Mouse (Mus musculus): Measurements from ENCODE around the gene Rhbdd3.
"Not testable (repeated sequence)": the region's sequence is repeated elsewhere in the genome, so short reads cannot be mapped to it uniquely, and the experiment has no call there.

Gene Rhbdd3

DNA sequence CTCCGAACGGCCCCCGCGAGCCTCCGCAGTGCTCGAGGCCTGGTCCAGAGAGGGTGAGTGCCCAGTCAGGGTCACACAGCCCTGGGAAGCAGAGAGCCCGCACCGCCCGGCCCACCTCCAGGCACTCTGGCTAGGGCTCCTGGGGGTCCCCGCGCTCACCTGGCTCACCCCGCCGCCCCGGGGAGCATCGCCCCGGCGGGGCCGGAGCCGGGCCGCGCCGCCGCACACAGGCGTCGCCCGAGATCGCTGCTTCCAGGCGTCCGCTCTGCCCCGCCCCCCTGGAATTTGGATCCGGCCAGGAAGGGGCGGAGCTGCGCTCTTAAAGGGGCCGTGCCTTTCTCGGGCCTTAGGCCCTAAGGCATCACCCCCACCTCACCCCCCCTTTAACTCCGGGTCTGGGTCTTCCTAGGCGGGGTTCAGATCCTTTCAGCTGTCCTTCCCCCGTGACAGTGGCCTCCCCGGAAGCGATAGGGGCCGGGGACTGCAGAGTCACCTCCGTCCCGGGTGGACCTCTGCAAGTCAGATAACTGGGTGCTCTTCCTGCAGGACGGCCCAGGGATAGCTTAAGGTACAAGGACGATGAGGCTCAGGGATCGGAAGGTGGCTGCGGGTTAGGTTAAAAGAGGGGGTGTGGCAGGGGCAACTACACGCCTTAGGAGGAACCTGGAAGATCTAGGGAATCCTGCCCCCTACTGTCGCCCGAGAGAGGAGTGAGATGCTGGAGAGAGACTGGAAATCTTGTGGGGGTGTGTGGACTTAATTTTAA, 33.5 kb upstream of the Rhbdd3 start, which contains the start of gene Gas2l1:
Gene Gas2l1 (minus strand): TSS at position 272 of the 766 bp plus-strand sequence.
- peak; percentile 85 for DNase-seq

DNA sequence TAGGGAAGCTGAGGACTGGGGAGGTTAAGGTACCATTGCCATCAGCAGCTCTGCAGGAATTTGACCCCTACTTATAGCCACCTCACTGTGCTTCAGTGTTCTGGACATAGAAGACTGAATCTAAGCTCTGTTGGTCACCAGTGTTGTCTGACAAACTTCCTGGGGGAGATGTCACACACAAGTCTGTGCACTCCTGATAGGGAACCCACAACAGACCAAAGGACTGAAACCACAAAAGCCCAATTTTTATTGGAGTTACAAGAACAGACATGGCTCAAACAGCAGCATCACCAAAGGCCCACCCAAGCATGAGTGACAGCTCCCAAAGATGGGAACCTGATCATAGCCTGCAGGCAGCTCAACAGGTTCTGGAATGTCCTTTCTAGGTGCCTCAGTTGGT, 31.7 kb upstream of the Rhbdd3 start:
- DNase-seq, result no peak

DNA sequence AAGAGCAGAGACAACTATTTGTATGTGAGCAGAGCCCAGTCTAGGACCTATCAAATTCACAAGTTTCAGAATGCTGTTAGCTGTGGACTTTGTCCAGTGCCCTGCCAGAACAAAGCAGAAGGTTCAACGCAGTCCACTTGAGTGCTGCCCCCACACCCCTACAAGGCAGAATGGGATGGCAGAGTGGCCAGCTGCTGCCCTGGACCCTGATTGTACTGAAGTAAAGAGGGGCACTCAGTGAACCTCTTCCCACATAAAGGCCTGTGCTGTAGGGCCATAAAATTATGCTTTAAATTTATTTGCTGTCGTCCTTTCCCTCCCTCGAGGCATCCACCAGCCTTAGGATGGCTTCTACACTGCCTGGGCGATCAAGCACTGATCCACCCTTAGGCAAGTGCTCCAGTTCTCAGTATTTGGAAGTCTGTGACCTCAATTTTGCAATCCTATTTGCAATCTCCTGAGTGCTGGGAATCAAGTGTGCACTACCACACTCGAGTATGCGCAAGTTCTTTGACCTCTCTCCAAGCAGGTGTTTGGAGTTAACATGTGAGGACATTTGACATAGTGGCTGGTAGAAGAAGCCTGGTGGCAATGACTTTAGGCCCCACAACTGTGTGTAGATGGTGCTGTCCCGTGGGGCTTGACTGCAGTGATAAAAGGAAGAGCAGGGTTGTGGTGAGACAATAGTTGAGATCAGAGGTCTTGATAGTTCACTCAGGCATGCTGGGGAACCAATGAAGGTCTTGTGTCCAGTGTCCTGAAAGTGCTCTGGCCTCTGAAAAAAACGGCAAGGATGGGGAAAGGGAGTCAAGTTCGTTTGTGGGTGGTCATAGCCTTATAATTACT, 30.4 kb upstream of the Rhbdd3 start:
- DNase-seq, result no peak

DNA sequence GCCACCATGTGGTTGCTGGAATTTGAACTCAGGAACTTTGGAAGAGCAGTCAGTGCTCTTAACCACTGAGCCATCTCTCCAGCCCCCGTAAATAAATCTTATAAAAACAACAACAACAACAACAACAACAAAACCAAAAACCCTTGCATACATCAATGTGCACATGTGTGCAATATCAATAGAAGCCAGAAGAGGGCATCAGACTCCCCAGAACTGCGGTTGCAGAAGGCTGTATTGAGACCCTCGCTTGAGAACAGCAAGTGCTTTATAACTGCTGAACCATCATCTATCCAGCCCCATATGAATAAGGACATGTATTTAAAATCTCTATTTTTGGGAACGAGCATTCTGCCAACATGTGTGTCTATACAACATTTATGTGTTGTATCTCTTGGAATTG, 23.8 kb upstream of the Rhbdd3 start:
- no peak for DNase-seq

DNA sequence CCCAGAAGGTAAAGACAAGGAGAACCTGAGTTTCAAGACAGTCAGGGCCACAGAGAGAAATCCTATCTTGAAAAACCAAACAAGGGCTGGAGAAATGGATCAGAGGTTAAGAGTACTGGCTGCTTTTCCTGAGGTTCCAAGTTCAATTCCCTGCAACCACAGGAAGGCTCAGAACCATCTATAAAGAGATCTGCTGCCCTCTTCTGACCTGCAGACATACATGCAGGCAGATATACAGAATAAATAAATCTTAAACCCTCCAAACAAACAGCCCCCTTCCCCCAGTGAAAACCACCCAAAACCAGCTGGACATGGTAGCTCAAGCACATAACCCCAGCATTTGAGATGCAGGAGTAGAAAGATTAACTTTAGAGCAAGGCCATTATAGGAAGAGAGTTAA, 23.0 kb upstream of the Rhbdd3 start:
- no peak for DNase-seq

DNA sequence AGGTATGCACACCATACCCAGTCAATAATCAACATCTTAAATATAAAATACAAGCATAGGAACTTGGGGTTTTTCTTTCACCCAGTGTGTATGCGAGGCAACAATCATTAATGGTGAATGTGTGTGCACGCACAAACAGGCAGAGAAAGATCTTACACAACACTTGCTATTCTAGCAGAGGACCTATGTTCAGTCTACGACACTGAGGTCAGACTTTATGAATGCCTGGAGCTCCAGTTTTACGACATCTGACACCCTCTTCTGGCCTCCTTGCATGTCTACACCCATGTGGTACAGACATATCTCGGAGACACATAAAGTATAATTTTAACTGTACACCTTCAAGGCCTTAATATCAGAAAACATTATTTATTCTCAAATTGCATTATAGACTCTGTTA, 21.9 kb upstream of the Rhbdd3 start:
- DNase-seq, result not testable (repeated sequence)

DNA sequence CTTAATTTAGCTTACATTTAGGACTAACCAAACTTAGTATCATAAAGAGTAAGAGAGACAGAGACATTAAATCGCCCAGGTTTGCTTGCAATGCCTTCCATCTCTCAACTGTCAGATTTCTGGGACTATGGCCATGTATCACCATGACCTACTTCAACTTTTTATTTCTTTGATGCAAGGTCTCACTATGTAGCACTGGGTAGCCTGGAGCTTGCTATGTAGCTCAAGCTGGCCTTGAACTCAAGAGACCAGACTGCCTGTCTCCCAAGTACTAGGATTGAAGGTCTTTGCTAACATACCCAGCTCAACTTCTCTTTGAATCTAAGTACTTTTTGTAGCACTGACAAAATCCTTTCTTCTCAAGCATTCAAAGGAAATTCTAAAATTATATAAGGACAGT, 9.6 kb upstream of the Rhbdd3 start:
- no peak for DNase-seq

DNA sequence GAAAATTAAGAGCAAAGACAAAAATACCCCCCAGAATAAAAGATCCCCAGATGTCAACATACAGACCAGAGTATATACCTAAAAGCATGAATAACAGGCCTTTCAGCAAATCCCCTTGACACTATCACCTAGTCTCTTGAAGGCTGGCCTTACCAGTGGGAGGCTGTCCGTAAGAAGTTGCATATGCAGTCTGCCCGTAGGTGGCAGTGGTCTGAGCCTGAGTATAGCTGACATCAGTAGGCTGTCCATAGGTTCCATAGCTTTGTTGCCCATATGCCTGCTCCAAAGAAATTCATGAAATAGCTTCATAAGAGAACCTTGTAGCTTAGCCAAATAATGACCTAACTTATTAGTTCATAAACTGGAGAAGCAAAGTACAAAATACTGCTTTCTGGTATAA, 7.0 kb upstream of the Rhbdd3 start:
- no peak for DNase-seq

DNA sequence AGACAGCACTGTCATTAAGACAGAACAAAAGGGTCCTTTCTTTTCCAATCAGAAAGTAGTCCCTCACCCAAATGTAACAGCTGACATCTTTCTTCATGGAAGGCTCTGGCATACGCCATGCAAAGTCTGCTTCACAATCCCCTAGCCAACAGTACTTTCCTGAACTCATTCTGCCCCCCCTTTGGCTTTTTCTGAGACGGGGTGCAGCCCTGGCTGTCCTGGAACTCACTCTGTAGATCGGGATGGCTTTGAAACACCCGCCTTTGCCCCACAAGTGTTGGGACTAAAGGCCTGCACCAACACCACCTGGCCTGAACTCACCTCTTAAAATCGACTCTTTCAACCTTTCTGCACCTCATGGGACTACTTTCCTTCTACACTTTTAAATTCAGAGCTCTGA, 2.8 kb upstream of the Rhbdd3 start:
- no peak for DNase-seq

DNA sequence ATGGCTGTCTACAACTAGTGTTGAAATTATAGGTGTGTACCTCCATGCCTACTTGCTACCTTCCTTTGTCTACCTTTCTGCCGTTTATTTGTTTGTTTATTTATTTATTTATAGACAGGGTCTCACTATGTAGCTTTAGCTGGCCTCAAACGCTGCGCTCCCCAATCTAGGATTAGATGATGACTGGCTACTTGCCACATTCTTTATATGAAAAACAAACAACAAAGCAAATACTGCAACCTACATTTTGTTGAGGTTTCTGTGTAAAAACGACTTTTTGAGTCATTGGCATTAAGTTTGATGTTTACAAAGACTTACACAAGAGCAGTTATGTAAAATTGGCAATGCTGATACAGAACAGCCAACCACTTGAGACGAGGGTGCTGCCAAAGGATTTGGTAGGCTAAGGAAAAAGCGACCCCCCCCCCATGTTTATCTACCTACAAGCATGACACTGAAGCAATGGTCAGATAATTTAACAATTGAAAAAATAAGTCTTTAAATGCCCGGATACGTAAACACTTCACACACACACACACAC, 2.2 kb upstream of the Rhbdd3 start:
- no peak for DNase-seq

DNA sequence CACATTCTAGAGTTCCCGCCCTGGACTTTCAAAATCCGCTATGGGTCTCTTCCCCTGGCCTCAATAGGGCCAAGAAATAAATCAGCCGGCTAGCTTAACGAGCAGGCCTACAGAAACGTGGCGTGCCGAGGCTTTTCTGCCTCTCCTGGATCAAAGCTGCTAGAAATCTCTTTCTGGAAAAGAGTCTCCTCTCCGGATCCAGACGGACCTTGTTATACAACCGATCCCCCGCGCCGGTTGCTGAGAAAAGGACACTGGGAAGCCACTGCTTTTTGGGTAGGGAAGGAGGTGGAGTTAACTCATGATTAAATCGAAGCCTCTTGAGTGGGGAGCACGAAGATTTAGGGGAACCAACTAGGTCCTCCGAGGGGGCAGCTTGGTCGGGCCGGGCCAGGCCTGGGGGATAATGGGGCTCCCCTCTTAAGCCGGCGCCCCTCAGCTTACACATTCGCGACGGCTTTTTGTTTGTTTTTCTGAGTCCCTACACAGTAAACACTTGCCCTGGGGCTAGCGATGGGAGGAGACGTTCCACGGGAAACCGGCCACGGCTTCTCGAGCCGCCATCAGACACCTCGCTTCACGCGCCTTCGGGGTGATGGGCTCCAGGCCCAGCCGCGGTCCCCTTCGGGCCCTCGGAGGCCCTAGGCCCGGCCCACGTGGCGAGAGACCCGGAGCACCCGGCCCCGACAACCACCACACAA, 541 bp upstream of the Rhbdd3 start:
- peak; percentile 69 for DNase-seq

DNA sequence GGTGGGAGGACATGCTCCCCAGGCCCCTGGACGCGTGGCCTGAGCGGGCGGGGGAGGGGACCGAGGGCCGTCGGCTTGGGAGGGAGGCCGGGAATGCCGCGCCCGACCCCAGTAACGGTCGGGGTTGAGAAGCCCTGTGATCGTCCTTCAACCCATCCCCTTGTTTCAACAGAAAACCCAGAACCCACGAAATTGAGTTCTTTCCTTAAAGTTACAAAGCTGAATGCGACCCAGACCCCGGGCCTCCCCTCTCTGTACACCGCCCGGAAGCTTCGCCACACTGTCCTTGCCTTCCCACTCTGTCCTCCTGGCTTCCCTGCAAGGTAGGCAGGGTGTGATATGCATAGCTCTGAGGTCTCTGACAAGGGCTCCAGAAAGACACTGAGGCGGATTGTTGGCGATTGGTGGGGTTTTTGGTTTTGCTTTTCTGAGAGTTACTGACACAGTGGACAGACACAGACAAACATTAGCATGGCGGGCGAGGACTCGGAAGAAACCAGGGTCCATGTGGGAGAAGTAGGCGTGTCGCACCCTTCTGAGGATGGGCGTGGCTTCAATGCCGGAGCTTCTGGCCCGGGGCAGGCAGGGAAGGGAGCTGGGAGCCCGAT, 954 bp downstream of the Rhbdd3 start:
- peak; percentile 82 for DNase-seq

DNA sequence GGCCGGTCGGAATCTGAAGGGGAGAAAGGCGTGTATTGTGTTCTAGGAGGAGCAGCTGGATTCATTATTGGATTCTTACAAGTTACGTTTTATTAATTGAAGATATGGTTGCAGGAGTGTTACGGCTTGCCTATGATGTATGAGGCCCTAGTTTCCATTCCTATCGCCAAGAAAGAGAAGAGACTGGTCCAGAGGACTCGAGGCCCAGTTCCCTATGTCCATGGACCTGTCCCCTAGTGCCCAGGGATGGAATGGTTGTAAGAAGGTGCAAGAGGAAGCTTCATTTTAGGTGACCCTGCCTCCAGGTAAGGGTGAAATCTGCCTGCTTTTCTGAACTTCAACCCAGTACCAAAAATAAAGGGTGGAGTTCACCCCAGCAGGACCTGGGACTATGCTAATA, 1.6 kb downstream of the Rhbdd3 start:
- peak; percentile 43 for DNase-seq

DNA sequence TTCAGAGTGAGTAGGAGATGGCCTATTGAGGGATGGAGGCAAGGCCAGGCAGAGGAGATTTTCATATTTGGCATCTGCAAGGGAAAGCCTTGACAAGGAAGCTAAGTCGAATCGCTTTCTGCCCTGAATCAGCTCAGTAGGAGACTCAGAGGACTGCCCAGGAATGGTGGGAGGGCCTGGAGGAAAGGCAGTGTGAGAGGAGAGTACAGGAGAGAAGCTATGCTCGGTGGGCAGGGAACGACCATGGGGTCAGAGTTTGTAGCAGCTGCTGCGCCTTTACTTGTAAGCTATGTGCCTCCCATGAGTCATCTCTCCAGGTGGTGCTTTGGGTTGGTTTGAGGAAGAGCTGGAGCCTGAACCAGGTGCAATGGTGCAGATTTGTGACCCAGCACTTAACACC, 2.1 kb downstream of the Rhbdd3 start:
- peak; percentile 52 for DNase-seq

DNA sequence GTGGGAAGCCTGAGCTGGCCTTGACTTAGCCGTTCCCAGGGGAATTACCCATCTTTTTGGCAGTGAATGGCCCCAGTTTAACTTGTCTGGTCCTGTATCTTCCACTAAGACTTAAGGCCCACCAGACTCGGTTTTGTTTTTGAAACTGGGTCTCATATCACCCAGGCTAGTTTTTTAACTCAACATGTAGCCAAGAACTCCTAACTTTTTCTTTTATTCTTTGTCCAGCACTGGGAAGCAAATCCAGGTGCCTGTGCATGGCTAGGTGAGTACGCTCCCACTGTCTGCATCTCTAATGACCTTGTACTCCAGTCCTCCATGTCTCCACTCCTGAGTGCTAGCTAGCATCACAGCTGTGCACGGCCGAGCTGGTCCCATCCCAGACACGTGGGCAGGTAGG, 2.9 kb downstream of the Rhbdd3 start:
- DNase-seq, result peak; percentile 34

DNA sequence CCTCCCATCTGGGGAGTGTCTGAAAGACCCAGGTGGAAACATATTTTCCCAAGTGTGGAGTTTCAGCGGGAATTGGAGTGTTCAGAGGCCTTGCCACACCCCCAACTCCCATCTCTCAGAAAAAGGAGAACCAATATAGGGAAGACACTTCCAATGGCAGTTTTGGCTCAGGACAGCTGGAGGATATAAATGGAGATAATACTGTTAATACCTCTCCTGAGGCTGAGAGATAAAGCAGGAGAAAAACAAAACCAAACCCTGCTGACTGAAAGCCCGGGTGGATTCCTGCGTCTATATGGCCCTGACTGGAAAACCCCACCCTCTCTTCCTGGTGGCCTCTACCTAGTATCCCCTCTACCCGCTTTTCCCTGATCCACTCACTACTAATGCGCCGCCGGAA, 3.7 kb downstream of the Rhbdd3 start:
- DNase-seq, result no peak

DNA sequence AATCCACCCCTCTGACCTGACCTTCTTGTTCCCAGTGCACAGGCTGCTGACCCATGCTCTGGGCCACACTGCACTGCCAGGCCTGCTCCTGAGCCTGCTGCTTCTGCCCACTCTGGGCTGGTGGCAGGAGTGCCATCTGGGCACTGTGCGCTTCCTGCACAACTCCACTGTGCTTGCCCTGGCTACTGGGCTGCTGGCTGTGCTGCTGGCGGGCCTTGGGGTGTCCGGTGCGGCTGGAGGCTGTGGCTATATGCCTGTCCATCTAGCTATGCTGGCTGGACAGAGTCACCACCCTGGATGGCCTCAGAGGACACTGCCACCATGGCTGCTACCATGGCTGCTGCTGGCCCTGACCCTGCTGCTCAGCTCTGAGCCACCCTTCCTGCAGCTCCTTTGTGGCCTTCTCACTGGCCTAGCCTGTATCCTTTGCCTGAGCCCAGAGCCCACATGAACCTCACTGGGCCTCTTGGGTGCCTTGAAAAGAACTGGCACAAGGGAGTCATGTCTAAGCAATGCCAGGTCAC, 5.3 kb downstream of the Rhbdd3 start:
- DNase-seq, result no peak

DNA sequence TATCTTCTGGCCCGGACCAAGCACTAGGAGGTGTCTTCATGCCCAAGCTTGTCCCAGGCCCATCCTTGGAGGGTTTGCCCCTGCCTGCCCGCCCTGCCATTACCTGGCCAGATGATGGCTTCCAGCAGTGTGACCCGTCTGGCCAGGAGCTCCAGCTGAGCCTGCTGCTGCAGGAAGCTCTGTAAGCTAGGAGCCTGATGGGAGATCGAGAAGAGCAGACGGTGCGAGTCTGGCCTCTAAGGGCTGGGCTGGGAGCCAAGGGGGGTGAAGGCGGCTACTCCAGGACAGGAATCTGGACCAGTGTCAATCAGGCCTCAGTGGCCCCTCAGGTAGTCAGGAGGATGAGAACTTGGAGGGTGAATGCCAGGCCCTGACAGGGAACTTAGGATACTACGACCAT, 10.7 kb downstream of the Rhbdd3 start:
- no peak for DNase-seq

DNA sequence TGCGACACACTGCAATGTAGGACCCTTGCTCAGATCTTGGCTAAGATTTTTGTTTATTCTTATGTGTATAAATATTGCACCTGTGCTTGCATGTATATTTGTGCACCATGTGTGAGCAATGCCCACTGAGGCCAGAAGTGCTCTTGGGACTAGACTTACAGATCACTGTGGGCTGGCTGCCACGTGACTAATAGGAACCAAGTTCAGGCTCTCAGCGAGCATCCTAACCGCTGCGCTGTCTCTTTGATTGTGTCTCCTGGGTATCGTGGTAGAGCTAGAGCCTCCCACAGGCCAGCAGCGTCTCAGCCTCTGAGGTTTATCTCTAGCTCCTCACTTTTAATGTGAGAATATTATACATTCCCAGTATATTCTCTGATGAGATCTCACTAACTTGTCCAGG, 14.9 kb downstream of the Rhbdd3 start:
- no peak for DNase-seq

DNA sequence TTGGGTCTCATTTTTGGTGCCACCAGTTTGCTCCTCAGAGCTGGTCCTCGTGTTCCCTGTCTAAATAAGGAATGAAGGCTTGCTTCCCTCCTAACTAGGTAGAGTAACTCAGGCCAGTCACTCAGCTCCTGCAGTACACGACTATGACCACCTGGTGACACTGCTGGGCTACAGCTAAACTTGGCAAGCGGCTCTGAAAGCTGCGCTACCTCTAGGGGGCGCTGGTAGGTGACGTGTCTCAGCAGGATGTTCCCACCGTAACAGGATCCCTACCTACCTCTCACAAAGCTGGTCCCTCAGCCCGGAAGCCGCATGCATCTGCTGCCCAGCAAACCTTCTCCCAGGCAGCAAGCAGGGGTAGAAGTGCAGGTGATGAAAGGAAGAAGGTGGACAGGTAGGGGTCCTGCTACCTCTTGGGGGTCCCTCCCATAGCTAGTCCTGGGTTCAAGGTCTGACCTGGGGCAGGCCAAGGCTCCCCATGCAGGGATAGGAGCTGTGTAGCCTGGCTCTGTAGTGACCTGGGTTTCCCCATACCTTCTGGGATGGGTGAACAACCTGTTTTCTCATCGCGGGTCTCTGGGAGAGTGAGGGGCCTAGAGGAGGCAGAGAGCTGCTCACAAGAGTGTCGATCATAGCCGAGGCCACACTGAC, 16.3 kb downstream of the Rhbdd3 start:
- DNase-seq, result peak; percentile 76

DNA sequence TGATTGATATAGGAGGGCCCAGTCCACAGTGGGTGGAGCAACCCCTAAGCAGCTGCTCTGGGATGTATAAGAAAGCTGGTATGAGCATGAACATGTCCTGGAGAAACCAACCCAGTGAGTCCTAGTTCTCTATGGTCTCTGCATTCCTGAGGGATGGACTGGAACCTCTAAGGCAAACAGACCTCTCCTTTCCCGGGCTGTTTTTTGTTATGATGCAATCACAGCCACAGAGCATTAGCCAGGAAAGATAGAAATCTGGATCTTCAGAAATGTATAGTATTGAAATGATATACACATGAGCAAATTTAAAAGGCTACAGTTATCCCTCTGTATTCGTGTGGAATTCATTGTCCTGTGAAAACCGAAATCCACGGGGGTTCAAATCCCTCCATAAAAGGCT, 27.0 kb downstream of the Rhbdd3 start:
- DNase-seq, result no peak

DNA sequence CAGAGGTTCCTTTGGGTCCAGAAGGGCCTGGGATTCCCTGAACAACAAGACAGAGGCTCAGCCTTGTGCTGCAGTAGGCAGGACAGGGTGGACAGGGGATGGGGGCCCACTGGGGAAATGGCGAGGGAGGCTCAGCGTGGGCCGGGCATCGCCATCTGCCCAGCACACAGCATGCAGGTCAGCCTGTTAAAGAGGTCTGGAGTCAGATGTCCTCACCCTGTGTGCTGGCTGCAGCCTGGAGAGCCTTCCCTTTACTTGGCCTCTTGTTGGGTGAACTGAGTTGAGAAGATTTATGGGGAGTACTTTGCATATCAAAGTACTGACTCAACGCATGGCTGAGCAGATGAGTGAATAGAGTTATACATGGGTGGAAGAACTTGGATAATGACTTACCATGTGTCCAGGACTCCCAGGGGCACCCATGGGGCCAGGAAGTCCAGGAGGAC, 30.3 kb downstream of the Rhbdd3 start:
- peak; percentile 60 for DNase-seq

Measured in cerebellum, adult 9-11 months (tissue).